Mouse (Mus musculus) heart, adult 2 months (tissue): Measurements from ENCODE around the gene Tln1.

Experiments
- CTCF ChIP-seq: fragments of 200-600 bp; IDR thresholded peaks from 2 replicates; pipeline ENCODE4 v1.8.1; 2022; ENCODE audit warnings: antibody characterized with exemption, mild to moderate bottlenecking, moderate library complexity
- POLR2A ChIP-seq: fragments of 200-500 bp; IDR thresholded peaks from 2 replicates; pipeline ENCODE4 v1.6.1; 2011; ENCODE audit warnings: mild to moderate bottlenecking, low read depth, low read length, control low read depth; ENCODE audit not compliant: insufficient read depth

- TF ChIP-seq POLR2A, result no peak
- TF ChIP-seq CTCF, result no peak
Observed at GRCm38 (mm10) chr4:43604099-43604498, 41.6 kb upstream of the Tln1 start.
